Mouse (Mus musculus) MEL (cell line): Measurements from ENCODE around the gene Tmem170.

Experiments used
- CHD1 ChIP-seq: IDR thresholded peaks from 2 replicates; pipeline ENCODE4 v1.6.1; 2012; ENCODE audit warnings: low read depth, mild to moderate bottlenecking, inconsistent platforms, low read length, improper control_type of control experiment
- CTCF ChIP-seq, 3 experiments: IDR thresholded peaks in 2 of 3; conservative IDR thresholded peaks in 1 of 3; 2 replicates each; pipeline ENCODE4 v1.5.1; 2011 to 2012; ENCODE audit warnings: low read length in 3 of 3, low read depth in 2 of 3, mild to moderate bottlenecking in 2 of 3, improper control_type of control experiment in 1 of 3, inconsistent platforms in 1 of 3, mixed read lengths in 1 of 3, moderate library complexity in 1 of 3; ENCODE audit not compliant: control insufficient read depth in 1 of 3, insufficient read depth in 1 of 3, poor library complexity in 1 of 3, severe bottlenecking in 1 of 3
- GATA1 ChIP-seq: IDR thresholded peaks from 2 replicates; pipeline ENCODE4 v1.6.1; 2011; ENCODE audit warnings: low read depth, low read length, improper control_type of control experiment
- MAFK ChIP-seq: IDR thresholded peaks from 2 replicates; pipeline ENCODE4 v1.6.1; 2011; ENCODE audit warnings: low read depth, mild to moderate bottlenecking, low read length, improper control_type of control experiment, borderline replicate concordance
- MAX ChIP-seq: IDR thresholded peaks from 2 replicates; pipeline ENCODE4 v1.6.1; 2011; ENCODE audit warnings: low read length, improper control_type of control experiment
- MEF2A ChIP-seq: IDR thresholded peaks from 2 replicates; pipeline ENCODE4 v1.6.1; 2014; ENCODE audit warnings: low read depth, mild to moderate bottlenecking, inconsistent platforms, low read length, improper control_type of control experiment; ENCODE audit not compliant: poor library complexity, insufficient replicate concordance, severe bottlenecking; ENCODE audit errors: extremely low read depth
- NRF1 ChIP-seq: IDR thresholded peaks from 2 replicates; pipeline ENCODE4 v1.6.1; 2014; ENCODE audit warnings: low read depth, mild to moderate bottlenecking, inconsistent platforms, low read length, improper control_type of control experiment, moderate library complexity; ENCODE audit not compliant: poor library complexity, insufficient read depth, severe bottlenecking
- POLR2A ChIP-seq, 2 experiments: IDR thresholded peaks; 2 replicates each; pipeline ENCODE4 v1.6.1; 2011 to 2012; ENCODE audit warnings: low read length in 2 of 2, mild to moderate bottlenecking in 2 of 2, control low read depth in 1 of 2, improper control_type of control experiment in 1 of 2, low read depth in 1 of 2, moderate library complexity in 1 of 2; ENCODE audit not compliant: control insufficient read depth in 1 of 2, insufficient read depth in 1 of 2, poor library complexity in 1 of 2
- SIN3A ChIP-seq: IDR thresholded peaks from 2 replicates; pipeline ENCODE4 v1.6.1; 2012; ENCODE audit warnings: low read length, improper control_type of control experiment, inconsistent platforms
- SMC3 ChIP-seq: IDR thresholded peaks from 2 replicates; pipeline ENCODE4 v1.6.1; 2011; ENCODE audit warnings: low read depth, low read length, improper control_type of control experiment
- TBP ChIP-seq: IDR thresholded peaks from 2 replicates; pipeline ENCODE4 v1.8.0; 2011; ENCODE audit warnings: low read depth, low read length, improper control_type of control experiment

GRCm38 (mm10) chr8:111890911-111891303, 14.4 kb upstream of the Tmem170 start:
- TF ChIP-seq SIN3A: no peak
- no peak for TF ChIP-seq NRF1
- TF ChIP-seq TBP: no peak
- no peak for TF ChIP-seq MAFK
- TF ChIP-seq CTCF (IDR thresholded peaks at IDR 0.05 in 2 of 3, conservative IDR thresholded peaks at IDR 0.05 in 1 of 3; ENCODE audit: control insufficient read depth in 1 of 3, insufficient read depth in 1 of 3, low read depth in 2 of 3, low read length in 3 of 3, poor library complexity in 1 of 3, severe bottlenecking in 1 of 3): no peak
- TF ChIP-seq POLR2A (IDR thresholded peaks at IDR 0.05; ENCODE audit: control insufficient read depth in 1 of 2, insufficient read depth in 1 of 2, low read depth in 1 of 2, low read length in 2 of 2, poor library complexity in 1 of 2): no peak
- no peak for TF ChIP-seq GATA1
- TF ChIP-seq MEF2A: no peak
- TF ChIP-seq MAX: no peak
- TF ChIP-seq CHD1: no peak
- no peak for TF ChIP-seq SMC3
